Mouse (Mus musculus): ENCODE results near the gene Mmp25. TPM values are rescaled to one million over a fixed set of nuclear protein-coding genes. Genes with fewer than 3 reads are reported as not detected.

Mmp25 gene
- polyA plus RNA-seq, 1 experiment from 2014 or later = 0.17 TPM

DNA sequence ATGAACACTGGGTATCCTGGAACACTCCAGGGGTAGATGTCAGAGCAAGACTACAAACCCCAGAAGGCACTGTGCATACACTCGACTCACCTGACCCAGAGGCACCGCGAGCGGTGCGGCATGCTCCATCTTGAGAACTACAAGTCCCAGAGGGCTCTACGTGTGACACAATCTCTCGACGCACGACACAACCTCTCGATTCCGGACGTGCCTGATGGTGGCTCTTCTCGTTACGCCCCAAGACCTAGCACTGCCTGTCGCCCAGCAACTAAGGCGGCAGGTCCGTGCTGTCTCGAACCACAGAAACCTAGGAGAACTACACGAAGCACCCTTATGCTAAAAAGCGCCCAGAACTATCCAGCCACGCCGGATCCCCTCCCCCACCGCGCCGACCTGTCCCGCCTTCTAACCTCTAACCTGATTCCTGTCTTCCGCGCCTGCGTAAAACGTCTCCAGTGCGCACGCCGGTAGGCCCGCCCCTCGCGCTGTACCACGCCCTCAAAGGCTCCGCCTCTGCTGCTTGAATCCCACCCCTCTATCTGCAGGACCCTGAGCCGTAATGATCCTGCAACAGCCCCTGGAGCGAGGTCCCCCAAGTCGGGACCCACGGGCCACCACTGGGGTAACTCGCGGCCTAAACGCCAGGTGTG lies 28.5 kb upstream of the Mmp25 start, which contains the start of the genes Hcfc1r1 and Thoc6:
Hcfc1r1 (plus strand) TSS at position 173 of the 650 bp plus-strand sequence.
Thoc6 (minus strand) TSS at position 459 of the 650 bp plus-strand sequence.
- no peaks in the 10 kb centered on the region for H3K9me3 ChIP-seq (replicated peaks; ENCODE audit: control insufficient read depth, low read length)
- peak within 1 kb of the TSS; percentile 74 for H3K4me2 ChIP-seq (ENCODE audit: low read depth, low read length)
- peak within 1 kb of the TSS; percentile 67 for H3K27ac ChIP-seq (replicated peaks; ENCODE audit: low read depth, low read length)
- H3K4me3 ChIP-seq (ENCODE audit: low read depth, low read length) = peak within 1 kb of the TSS; percentile 65
- WGBS = under 1% methylated on average over 45 of the region's 45 CpGs
- DNase-seq (ENCODE audit: low spot score) (peak; percentile 95), ATAC-seq (replicated peaks; ENCODE audit: insufficient number of reproducible peaks, low FRiP score, low TSS enrichment, low read depth) (peak; percentile 93)
- peak within 1 kb of the TSS; percentile 69 for H3K9ac ChIP-seq (replicated peaks; ENCODE audit: low read length)
- H3K27me3 ChIP-seq (ENCODE audit: control insufficient read depth, insufficient read depth, low read length) = 0 out of 2 replicates have a peak, but pooled peaks cover 2% of the 10 kb centered on the region
- H3K4me1 ChIP-seq (ENCODE audit: control insufficient read depth, insufficient read depth, low read length) = peaks cover 3% of the 10 kb centered on the region; the same call in 1 of the 2 replicates
- peaks cover 3% of the 10 kb centered on the region; the same call in 1 of the 2 replicates for H3K36me3 ChIP-seq (replicated peaks; ENCODE audit: control insufficient read depth, insufficient read depth, low read depth, low read length)

DNA sequence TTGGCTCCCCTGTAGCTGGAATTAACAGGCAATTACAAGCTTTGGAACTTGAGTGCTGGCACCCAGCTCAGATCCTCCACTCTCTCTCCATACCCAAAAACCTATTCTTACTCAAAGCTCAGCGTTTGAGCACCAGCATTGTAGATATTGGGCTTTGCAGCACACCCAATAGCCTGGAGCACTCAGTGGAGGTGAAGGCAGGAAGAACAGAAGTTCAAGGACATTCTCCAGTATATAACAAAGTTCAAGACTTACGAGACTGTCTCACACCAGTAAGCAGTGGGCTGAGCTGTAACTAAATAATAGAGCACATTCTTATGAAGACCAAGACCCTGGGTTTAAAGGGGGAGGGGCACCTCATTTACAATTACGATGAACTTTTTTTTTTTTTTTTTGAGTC lies 27.7 kb upstream of the Mmp25 start:
- Histone ChIP-seq H3K9me3 (replicated peaks; ENCODE audit: control insufficient read depth, low read length) (no peaks in the 10 kb centered on the region), H3K36me3 (replicated peaks; ENCODE audit: control insufficient read depth, insufficient read depth, low read depth, low read length) (peaks cover 3% of the 10 kb centered on the region; the same call in 1 of the 2 replicates), H3K27me3 (ENCODE audit: control insufficient read depth, insufficient read depth, low read length) (0 out of 2 replicates have a peak, but pooled peaks cover 2% of the 10 kb centered on the region), H3K4me1 (ENCODE audit: control insufficient read depth, insufficient read depth, low read length) (peaks cover 3% of the 10 kb centered on the region; the same call in 1 of the 2 replicates), H3K27ac (replicated peaks; ENCODE audit: low read depth, low read length) (no peak overlapping the region), H3K9ac (replicated peaks; ENCODE audit: low read length) (no peak overlapping the region), H3K4me2 (ENCODE audit: low read depth, low read length) (peak overlapping the region; percentile 74; the same call in 1 of the 2 replicates), H3K4me3 (ENCODE audit: low read depth, low read length) (peak overlapping the region; percentile 65; the same call in 1 of the 2 replicates)
- ATAC-seq (replicated peaks; ENCODE audit: insufficient number of reproducible peaks, low FRiP score, low TSS enrichment, low read depth) (no peak), DNase-seq (ENCODE audit: low spot score) (no peak)
- WGBS = 66% methylated on average over 3 of the region's 3 CpGs

DNA sequence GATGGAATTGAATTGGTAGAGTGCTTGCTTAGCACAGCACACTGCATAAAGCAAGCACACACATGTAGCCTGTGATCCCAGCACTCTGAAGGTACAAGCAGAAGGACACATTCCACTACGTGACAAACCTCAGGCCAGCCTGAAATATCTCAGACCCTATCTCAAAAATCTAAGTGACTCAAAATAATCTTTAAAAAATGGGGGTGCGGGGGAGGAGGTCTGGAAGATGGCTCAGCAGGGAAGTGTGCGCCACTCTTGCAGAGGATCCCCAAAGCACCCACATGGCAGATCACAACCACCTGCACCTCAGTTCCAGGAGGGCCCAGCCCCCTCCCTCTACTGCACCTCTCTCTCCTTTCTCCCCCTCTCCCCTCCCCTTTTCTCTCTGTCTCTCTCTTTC lies 26.4 kb upstream of the Mmp25 start:
- H3K27ac ChIP-seq (replicated peaks; ENCODE audit: low read depth, low read length) = no peak overlapping the region
- H3K9me3 ChIP-seq (replicated peaks; ENCODE audit: control insufficient read depth, low read length) = no peaks in the 10 kb centered on the region
- 82% methylated on average over 3 of the region's 3 CpGs for WGBS
- H3K27me3 ChIP-seq (ENCODE audit: control insufficient read depth, insufficient read depth, low read length) = no peaks in the 10 kb centered on the region
- ATAC-seq (replicated peaks; ENCODE audit: insufficient number of reproducible peaks, low FRiP score, low TSS enrichment, low read depth) (no peak), DNase-seq (ENCODE audit: low spot score) (no peak)
- H3K4me1 ChIP-seq (ENCODE audit: control insufficient read depth, insufficient read depth, low read length) = peaks cover 3% of the 10 kb centered on the region; the same call in 1 of the 2 replicates
- peaks cover 3% of the 10 kb centered on the region; the same call in 1 of the 2 replicates for H3K36me3 ChIP-seq (replicated peaks; ENCODE audit: control insufficient read depth, insufficient read depth, low read depth, low read length)
- no peak overlapping the region for H3K4me2 ChIP-seq (ENCODE audit: low read depth, low read length)
- H3K9ac ChIP-seq (replicated peaks; ENCODE audit: low read length) = no peak overlapping the region
- H3K4me3 ChIP-seq (ENCODE audit: low read depth, low read length) = no peak overlapping the region

DNA sequence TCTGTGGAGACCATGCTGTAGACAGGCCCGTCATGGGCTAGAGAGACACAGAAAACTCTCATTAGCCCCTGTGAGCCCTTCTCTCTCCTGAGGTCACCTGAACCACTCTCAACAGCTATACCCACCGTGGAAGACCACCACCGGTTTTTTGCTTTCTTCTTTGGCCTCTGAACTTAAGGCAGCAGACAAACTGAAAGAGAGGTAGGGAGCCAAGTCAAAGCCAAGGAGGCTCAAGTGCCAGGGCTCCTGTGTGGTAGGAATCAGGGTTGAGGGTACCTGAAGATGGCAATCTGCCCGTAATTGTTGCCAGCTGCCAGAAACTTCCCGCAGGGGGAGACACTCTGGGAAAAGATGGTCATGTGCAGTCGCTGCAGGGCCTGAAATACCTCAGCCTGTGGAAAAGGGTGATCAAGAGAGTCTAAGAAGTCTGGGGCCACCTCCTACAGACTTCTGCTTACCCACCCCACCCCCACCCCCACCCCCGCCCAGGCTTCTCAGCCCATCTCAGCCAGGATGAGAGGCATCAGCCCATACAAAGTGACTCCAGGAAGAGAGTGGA lies 25.5 kb upstream of the Mmp25 start:
- no peak overlapping the region for H3K9ac ChIP-seq (replicated peaks; ENCODE audit: low read length)
- peaks cover 3% of the 10 kb centered on the region; the same call in 1 of the 2 replicates for H3K4me1 ChIP-seq (ENCODE audit: control insufficient read depth, insufficient read depth, low read length)
- H3K27ac ChIP-seq (replicated peaks; ENCODE audit: low read depth, low read length) = no peak overlapping the region
- DNase-seq (ENCODE audit: low spot score) (no peak), ATAC-seq (replicated peaks; ENCODE audit: insufficient number of reproducible peaks, low FRiP score, low TSS enrichment, low read depth) (no peak)
- no peaks in the 10 kb centered on the region for H3K27me3 ChIP-seq (ENCODE audit: control insufficient read depth, insufficient read depth, low read length)
- no peak overlapping the region for H3K4me2 ChIP-seq (ENCODE audit: low read depth, low read length)
- H3K36me3 ChIP-seq (replicated peaks; ENCODE audit: control insufficient read depth, insufficient read depth, low read depth, low read length) = peaks cover 3% of the 10 kb centered on the region; the same call in 1 of the 2 replicates
- H3K9me3 ChIP-seq (replicated peaks; ENCODE audit: control insufficient read depth, low read length) = no peaks in the 10 kb centered on the region
- no peak overlapping the region for H3K4me3 ChIP-seq (ENCODE audit: low read depth, low read length)
- 80% methylated on average over 7 of the region's 7 CpGs for WGBS

DNA sequence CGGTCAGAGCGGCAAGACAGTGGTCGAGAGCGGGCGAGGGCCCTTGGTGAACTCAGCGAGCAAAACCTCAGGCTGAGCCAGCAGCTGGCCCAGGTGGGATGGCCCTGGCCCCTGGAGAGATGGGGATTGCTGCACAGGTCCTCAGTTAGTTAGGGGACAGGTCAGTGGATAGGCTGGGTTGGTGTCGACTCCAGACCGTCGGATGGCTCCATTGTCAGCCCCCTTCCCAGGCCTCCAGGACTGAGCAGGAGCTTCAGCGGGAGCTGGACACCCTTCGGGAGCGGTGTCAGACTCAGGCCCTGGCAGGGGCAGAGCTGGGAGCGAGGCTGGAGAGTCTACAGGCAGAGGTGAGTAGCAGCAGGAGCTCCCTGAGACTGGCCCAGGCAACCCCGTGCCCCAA lies 20.4 kb upstream of the Mmp25 start:
- Histone ChIP-seq H3K9ac (replicated peaks; ENCODE audit: low read length) (no peak overlapping the region), H3K27me3 (ENCODE audit: control insufficient read depth, insufficient read depth, low read length) (peaks cover 14% of the 10 kb centered on the region), H3K9me3 (replicated peaks; ENCODE audit: control insufficient read depth, low read length) (no peaks in the 10 kb centered on the region), H3K27ac (replicated peaks; ENCODE audit: low read depth, low read length) (no peak overlapping the region), H3K4me1 (ENCODE audit: control insufficient read depth, insufficient read depth, low read length) (no peaks in the 10 kb centered on the region), H3K36me3 (replicated peaks; ENCODE audit: control insufficient read depth, insufficient read depth, low read depth, low read length) (peaks cover 3% of the 10 kb centered on the region; the same call in 1 of the 2 replicates), H3K4me2 (ENCODE audit: low read depth, low read length) (no peak overlapping the region), H3K4me3 (ENCODE audit: low read depth, low read length) (no peak overlapping the region)
- no peak for DNase-seq (ENCODE audit: low spot score)
- 80% methylated on average over 14 of the region's 14 CpGs for WGBS
- no peak; the same call in 1 of the 2 replicates for ATAC-seq (replicated peaks; ENCODE audit: insufficient number of reproducible peaks, low FRiP score, low TSS enrichment, low read depth)

DNA sequence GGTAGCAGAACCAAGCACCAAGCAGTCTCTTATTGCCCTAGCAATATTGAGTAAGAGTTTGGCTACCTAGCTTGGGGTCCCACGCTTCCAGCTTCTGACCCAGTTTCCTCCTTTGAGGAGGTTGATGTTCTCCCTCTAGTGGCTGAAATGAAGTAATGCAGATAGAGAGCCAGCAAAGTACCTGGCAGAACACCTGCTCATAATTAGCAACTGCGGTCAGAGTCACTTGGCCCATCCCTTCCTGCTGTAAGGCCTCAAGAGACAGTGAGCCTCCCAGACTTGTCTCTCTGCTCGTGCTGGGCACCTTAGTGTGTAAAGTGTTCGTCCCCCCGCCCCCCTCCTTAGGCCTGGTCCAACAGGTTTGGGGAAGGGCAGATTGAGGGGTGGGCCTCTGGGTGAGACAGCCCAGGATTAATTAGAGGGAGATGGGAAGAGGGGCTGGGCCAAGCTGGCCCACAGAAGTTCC lies 19.5 kb upstream of the Mmp25 start:
- Histone ChIP-seq H3K27ac (replicated peaks; ENCODE audit: low read depth, low read length) (no peak overlapping the region), H3K4me3 (ENCODE audit: low read depth, low read length) (no peak overlapping the region), H3K27me3 (ENCODE audit: control insufficient read depth, insufficient read depth, low read length) (peaks cover 20% of the 10 kb centered on the region), H3K9me3 (replicated peaks; ENCODE audit: control insufficient read depth, low read length) (no peaks in the 10 kb centered on the region), H3K36me3 (replicated peaks; ENCODE audit: control insufficient read depth, insufficient read depth, low read depth, low read length) (peaks cover under 1% of the 10 kb centered on the region; the same call in 1 of the 2 replicates), H3K9ac (replicated peaks; ENCODE audit: low read length) (no peak overlapping the region), H3K4me1 (ENCODE audit: control insufficient read depth, insufficient read depth, low read length) (no peaks in the 10 kb centered on the region), H3K4me2 (ENCODE audit: low read depth, low read length) (no peak overlapping the region)
- 13% methylated on average over 5 of the region's 5 CpGs for WGBS
- DNase-seq (ENCODE audit: low spot score) = peak; percentile 80
- peak; percentile 35; the same call in 1 of the 2 replicates for ATAC-seq (replicated peaks; ENCODE audit: insufficient number of reproducible peaks, low FRiP score, low TSS enrichment, low read depth)

DNA sequence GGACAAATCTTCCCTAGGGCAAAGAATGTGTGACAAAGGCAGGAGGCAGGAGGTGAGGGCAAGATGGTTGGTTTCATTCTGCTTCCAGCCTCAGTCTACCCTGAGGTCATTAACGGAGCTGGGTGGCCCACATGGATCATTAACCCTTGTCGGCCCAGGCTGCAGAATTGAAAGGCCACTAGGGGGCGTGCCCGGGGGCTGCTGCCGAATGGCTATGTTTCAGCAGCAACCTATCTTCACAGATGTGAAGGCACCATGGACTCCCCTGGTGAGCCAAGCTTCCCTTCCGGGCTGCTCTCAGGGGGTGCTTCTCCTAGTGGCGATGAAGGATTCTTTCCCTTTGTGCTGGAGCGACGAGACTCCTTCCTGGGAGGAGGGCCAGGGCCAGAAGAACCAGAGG lies 16.4 kb upstream of the Mmp25 start:
- Histone ChIP-seq H3K4me2 (ENCODE audit: low read depth, low read length) (no peak overlapping the region), H3K9me3 (replicated peaks; ENCODE audit: control insufficient read depth, low read length) (no peaks in the 10 kb centered on the region), H3K27ac (replicated peaks; ENCODE audit: low read depth, low read length) (no peak overlapping the region), H3K9ac (replicated peaks; ENCODE audit: low read length) (no peak overlapping the region), H3K4me1 (ENCODE audit: control insufficient read depth, insufficient read depth, low read length) (no peaks in the 10 kb centered on the region), H3K36me3 (replicated peaks; ENCODE audit: control insufficient read depth, insufficient read depth, low read depth, low read length) (no peaks in the 10 kb centered on the region), H3K27me3 (ENCODE audit: control insufficient read depth, insufficient read depth, low read length) (peaks cover 20% of the 10 kb centered on the region), H3K4me3 (ENCODE audit: low read depth, low read length) (no peak overlapping the region)
- WGBS = 0% methylated on average over 8 of the region's 9 CpGs
- DNase-seq (ENCODE audit: low spot score) (no peak), ATAC-seq (replicated peaks; ENCODE audit: insufficient number of reproducible peaks, low FRiP score, low TSS enrichment, low read depth) (no peak)

DNA sequence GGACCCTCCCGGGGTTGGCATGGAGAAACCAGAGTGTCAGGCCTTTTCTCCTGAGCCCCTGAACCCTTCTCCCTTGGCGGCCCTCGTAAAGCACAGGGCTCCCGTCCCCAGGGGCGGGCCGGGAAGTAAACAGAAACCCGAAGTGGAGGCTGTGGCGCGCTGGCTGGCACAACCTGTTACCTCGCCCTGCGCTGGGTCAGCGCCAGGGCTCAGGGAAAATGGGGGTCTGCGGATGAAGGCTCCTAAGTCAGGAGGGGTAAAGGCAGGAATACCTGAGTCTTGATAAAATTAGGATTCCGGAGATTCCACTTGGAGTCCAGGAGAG lies 15.8 kb upstream of the Mmp25 start:
- Histone ChIP-seq H3K4me1 (ENCODE audit: control insufficient read depth, insufficient read depth, low read length) (no peaks in the 10 kb centered on the region), H3K9ac (replicated peaks; ENCODE audit: low read length) (no peak overlapping the region), H3K27ac (replicated peaks; ENCODE audit: low read depth, low read length) (no peak overlapping the region), H3K9me3 (replicated peaks; ENCODE audit: control insufficient read depth, low read length) (no peaks in the 10 kb centered on the region), H3K4me3 (ENCODE audit: low read depth, low read length) (no peak overlapping the region), H3K27me3 (ENCODE audit: control insufficient read depth, insufficient read depth, low read length) (peaks cover 20% of the 10 kb centered on the region), H3K4me2 (ENCODE audit: low read depth, low read length) (peak overlapping the region; percentile 21; the same call in 1 of the 2 replicates), H3K36me3 (replicated peaks; ENCODE audit: control insufficient read depth, insufficient read depth, low read depth, low read length) (no peaks in the 10 kb centered on the region)
- no peak for ATAC-seq (replicated peaks; ENCODE audit: insufficient number of reproducible peaks, low FRiP score, low TSS enrichment, low read depth)
- no peak for DNase-seq (ENCODE audit: low spot score)
- 4% methylated on average over 14 of the region's 14 CpGs for WGBS

Measured in embryonic facial prominence, embryonic 11.5 days (tissue).